Mouse (Mus musculus) heart, embryonic 10.5 days (tissue): ENCODE data around the gene Gm9964. TPM values are rescaled to one million over a fixed set of nuclear protein-coding genes. Genes with fewer than 3 reads are reported as not detected.

Experiments used
- DNase-seq: peaks from one replicate; pipeline ENCODE4 v3.0.0-alpha.2; 2017; ENCODE audit warnings: low spot score
- H3K27ac ChIP-seq: fragments of 300-500 bp; sonication (generic); 2 replicates; pipeline ENCODE4 v1.5.1; 2016; ENCODE audit warnings: mild to moderate bottlenecking
- H3K27me3 ChIP-seq: fragments of 300-500 bp; sonication (generic); 2 replicates; pipeline ENCODE4 v1.6.1; 2016; ENCODE audit warnings: mild to moderate bottlenecking; ENCODE audit not compliant: poor library complexity, insufficient read depth, severe bottlenecking
- H3K36me3 ChIP-seq: fragments of 300-500 bp; sonication (generic); 2 replicates; pipeline ENCODE4 v1.6.1; 2016; ENCODE audit warnings: mild to moderate bottlenecking, moderate library complexity
- H3K4me1 ChIP-seq: fragments of 300-500 bp; sonication (generic); 2 replicates; pipeline ENCODE4 v1.6.1; 2016; ENCODE audit warnings: mild to moderate bottlenecking
- H3K4me3 ChIP-seq: fragments of 300-500 bp; sonication (generic); 2 replicates; pipeline ENCODE4 v1.5.1; 2016; ENCODE audit warnings: mild to moderate bottlenecking, moderate library complexity
- H3K9me3 ChIP-seq: fragments of 300-500 bp; sonication (generic); 2 replicates; pipeline ENCODE4 v1.6.1; 2016; ENCODE audit warnings: mild to moderate bottlenecking, moderate library complexity
- WGBS: fragments of 180-500 bp; shearing (Covaris S2); methylation state at CpG from one replicate; pipeline ENCODE4 v1.1.7; 2016; 5-methylcytosine and 5-hydroxymethylcytosine counted together
- polyA plus RNA-seq: library from polyadenylated mRNA; unstranded; fragments of >200 nt; fragmentation: Nextera tagmentation; extraction: Ambion mirVana; gene quantifications from 2 replicates; pipeline ENCODE4 v1.2.1, GENCODE M21; 2016

The Gm9964 gene
- 0.21 TPM in 1 of 2 replicates, not detected in the other for polyA plus RNA-seq

- no peaks in the 10 kb centered on the region for H3K27me3 ChIP-seq
- no peak within 1 kb of the TSS for H3K4me3 ChIP-seq
- H3K27ac ChIP-seq: no peak within 1 kb of the TSS
- WGBS: 85% methylated on average over 5 of the region's 5 CpGs
- no peak for DNase-seq
- no peaks in the 10 kb centered on the region; the same call in 1 of the 2 replicates for H3K4me1 ChIP-seq
- no peaks in the 10 kb centered on the region for H3K36me3 ChIP-seq
- no peaks in the 10 kb centered on the region for H3K9me3 ChIP-seq
Observed at GRCm38 (mm10) chr11:79296856-79297491, at the start of gene Gm9964. Gm9964 (minus strand) TSS chr11:79296906.

DNA sequence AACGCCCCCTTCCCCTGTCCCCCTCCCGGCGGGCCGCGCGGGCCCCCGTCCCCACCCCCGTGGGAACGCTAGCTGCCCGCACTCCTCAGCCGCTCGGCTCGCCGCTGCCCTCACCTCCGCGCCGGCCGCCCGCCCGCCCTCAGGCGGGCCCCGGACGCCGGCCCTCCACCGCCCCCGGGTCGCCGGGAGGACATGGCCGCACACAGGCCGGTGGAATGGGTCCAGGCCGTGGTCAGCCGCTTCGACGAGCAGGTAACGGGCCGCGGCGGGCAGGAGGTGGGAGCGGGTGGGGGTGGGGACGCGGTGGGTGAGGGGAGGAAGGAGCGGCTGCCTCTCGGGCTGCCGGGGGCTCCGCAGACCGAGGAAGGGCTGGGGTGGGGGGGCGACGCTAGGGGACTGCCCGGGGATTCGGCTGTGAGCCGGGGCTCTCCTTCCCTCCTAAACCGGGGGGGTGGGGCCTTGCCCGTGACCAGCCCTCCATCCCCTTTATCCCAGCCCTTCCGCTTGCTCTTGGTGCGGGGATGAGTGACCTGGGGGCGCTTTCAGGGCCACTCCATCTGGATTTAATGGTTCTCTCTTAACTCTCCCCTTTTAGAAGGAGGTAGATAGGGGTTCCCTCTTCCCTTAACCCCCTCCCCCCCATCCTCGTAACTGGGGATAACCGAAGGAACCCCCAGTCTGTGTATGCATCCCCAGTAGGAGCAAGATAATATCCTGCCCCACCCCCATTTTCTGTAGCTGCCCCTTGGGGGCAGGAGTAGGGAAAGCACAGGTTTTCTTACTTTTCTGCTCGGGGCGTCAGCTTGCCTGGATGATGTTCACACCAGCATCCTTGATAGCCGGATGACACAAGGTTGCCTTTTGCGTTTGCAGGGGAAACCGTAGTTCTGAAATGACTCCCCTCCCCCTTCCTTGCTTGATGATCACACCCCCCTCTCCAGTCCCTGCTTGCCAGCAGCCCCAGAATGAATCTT is 43.4 kb upstream of the Gm9964 start:
- WGBS: under 1% methylated on average over 55 of the region's 63 CpGs
- H3K4me1 ChIP-seq: peaks cover 29% of the 10 kb centered on the region
- no peak for DNase-seq
- H3K36me3 ChIP-seq: peaks cover 23% of the 10 kb centered on the region; the same call in 1 of the 2 replicates
- H3K27me3 ChIP-seq: no peaks in the 10 kb centered on the region
- peak overlapping the region; percentile 100 for H3K27ac ChIP-seq
- H3K9me3 ChIP-seq: 0 out of 2 replicates have a peak, but pooled peaks cover 3% of the 10 kb centered on the region
- H3K4me3 ChIP-seq: peak overlapping the region; percentile 100

DNA sequence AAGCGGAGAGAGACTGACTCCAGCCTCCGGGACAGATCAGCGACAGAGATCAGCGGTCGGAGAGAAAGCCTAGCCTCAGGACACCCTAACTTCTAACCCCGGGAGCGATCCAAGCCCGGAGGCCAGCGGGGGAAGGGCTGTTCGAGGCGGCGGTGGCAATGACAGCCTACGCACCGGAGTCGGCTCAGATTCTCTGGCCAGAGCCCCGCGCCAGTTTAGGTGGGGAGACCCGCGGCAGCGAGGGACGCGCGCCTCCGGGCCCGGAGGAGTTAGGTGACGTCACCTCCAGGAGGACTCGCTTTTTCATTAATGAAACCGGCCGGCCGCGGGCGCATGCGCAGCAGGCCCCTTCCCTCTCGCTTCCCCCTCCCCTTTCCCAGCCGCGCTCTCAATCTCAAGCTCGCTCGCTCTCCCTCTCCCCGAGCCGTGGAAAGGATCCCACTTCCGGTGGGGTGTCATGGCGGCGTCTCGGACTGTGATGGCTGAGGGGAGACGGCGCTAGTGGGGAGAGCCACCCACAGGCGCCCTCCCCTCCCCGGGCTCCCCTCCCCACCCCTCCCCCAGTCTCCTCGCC is 42.6 kb upstream of the Gm9964 start, which contains the start of gene Nf1:
TSS of gene Nf1 (plus strand) at position 460 of the 574 bp plus-strand sequence.
- 0 out of 2 replicates have a peak, but pooled peaks cover 3% of the 10 kb centered on the region for H3K9me3 ChIP-seq
- H3K27me3 ChIP-seq: no peaks in the 10 kb centered on the region
- WGBS: under 1% methylated on average over 43 of the region's 49 CpGs
- peak; percentile 97 for DNase-seq
- H3K36me3 ChIP-seq: peaks cover 21% of the 10 kb centered on the region; the same call in 1 of the 2 replicates
- H3K27ac ChIP-seq: peak within 1 kb of the TSS; percentile 100
- H3K4me1 ChIP-seq: peaks cover 29% of the 10 kb centered on the region
- H3K4me3 ChIP-seq: peak within 1 kb of the TSS; percentile 100

DNA sequence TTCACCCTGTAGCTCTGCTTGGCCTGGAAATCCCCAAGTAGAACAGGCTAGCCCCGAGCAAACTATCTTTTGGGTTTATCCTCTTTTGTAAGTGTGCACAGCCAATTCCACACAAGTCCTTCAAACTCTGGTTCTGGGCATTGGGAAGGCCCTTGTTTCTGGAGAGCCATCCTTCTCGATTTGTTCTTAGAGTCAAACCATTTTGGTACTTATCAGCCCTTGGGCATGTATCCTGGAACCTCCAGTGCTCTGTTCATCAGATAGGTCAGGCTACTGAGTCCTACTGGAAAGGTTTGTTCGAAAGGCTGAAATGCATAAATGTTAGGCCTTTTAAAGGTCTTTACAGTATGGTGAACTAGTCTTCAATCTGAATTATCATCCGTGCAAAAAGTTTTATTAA is 41.9 kb upstream of the Gm9964 start:
- peaks cover 15% of the 10 kb centered on the region; the same call in 1 of the 2 replicates for H3K36me3 ChIP-seq
- H3K9me3 ChIP-seq: 0 out of 2 replicates have a peak, but pooled peaks cover 3% of the 10 kb centered on the region
- peak overlapping the region; percentile 100 for H3K27ac ChIP-seq
- 38% methylated on average over 4 of the region's 4 CpGs for WGBS
- DNase-seq: no peak
- H3K4me1 ChIP-seq: peaks cover 29% of the 10 kb centered on the region
- H3K27me3 ChIP-seq: no peaks in the 10 kb centered on the region
- peak overlapping the region; percentile 100 for H3K4me3 ChIP-seq

DNA sequence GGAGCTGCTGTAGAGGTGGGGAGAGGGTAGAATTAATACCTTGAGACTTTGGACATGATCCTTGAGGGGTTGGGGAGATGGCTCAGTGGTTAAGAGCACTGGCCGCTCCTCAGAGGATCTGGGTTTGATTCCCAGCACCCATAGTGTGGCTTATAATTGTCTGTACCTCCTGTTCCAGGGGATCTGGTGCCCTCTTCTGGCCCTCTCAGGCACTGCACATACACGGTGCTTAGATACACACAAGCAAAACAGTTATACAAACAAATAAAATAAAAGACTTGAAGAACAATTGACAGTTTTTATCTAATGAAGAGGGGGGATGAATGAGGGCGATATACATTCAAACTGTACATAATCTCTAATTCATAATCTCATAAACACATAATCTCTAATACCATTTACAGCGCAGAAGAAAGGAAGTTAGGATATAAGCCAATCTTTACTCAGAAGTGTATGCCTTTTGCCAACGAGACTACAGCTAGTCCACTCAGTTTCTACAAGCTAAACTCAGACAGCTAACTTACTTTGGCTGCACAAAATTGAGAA is 40.1 kb upstream of the Gm9964 start:
- peaks cover 2% of the 10 kb centered on the region; the same call in 1 of the 2 replicates for H3K36me3 ChIP-seq
- peaks cover 29% of the 10 kb centered on the region for H3K4me1 ChIP-seq
- no peak overlapping the region for H3K4me3 ChIP-seq
- 0 out of 2 replicates have a peak, but pooled peaks cover 3% of the 10 kb centered on the region for H3K9me3 ChIP-seq
- no peak overlapping the region for H3K27ac ChIP-seq
- no peaks in the 10 kb centered on the region for H3K27me3 ChIP-seq
- 84% methylated on average over 5 of the region's 5 CpGs for WGBS
- no peak for DNase-seq

DNA sequence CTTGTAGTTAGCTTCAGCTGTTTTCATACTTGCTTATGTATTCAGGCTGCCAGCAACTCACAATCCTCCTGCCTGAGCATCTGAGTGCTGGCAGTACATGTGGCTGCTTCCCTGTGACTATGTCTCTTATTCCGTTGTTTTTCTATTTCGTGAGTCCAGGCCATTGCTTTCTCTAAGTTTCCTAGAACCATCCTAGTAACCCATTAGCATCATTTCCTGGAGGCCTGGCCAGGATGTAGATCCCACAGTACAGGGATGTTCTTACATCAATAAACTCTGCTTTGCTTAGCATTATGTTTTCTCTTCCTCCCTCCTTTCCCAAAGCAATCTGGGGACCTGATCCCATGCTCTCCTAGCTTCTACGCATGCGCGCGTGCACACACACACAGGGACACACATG is 38.4 kb upstream of the Gm9964 start:
- no peaks in the 10 kb centered on the region for H3K36me3 ChIP-seq
- DNase-seq: no peak
- H3K9me3 ChIP-seq: 0 out of 2 replicates have a peak, but pooled peaks cover 3% of the 10 kb centered on the region
- peaks cover 16% of the 10 kb centered on the region for H3K4me1 ChIP-seq
- no peak overlapping the region for H3K27ac ChIP-seq
- 87% methylated on average over 6 of the region's 6 CpGs for WGBS
- H3K4me3 ChIP-seq: no peak overlapping the region
- no peaks in the 10 kb centered on the region for H3K27me3 ChIP-seq

GRCm38 (mm10) chr11:79329585-79329984 is 32.9 kb upstream of the Gm9964 start:
- no peak for DNase-seq
- no peaks in the 10 kb centered on the region for H3K9me3 ChIP-seq
- H3K36me3 ChIP-seq: no peaks in the 10 kb centered on the region
- 98% methylated on average over 1 of the region's 1 CpGs for WGBS
- no peak overlapping the region for H3K27ac ChIP-seq
- H3K27me3 ChIP-seq: no peaks in the 10 kb centered on the region
- no peak overlapping the region for H3K4me3 ChIP-seq
- no peaks in the 10 kb centered on the region for H3K4me1 ChIP-seq

DNA sequence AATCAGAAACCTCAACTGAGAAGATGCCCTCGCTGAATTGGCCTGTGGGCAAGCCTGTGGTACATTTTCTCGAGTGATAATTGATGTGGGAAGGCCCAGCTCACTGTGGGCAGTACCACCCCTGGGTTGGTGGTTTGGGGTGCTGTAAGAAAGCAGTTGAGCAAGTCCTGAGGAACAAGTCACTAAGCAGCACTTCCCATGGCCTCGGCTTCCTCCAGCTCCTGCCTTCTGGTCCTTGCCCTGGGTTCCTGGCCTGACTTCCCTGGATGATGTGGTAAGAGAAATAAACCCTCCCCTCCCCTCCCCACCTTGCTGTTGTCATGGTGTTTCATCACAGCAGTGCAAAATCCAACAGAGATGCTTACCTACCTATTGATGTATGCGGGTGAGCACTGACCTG is 31.4 kb upstream of the Gm9964 start:
- Histone ChIP-seq H3K9me3 (no peaks in the 10 kb centered on the region), H3K4me1 (0 out of 2 replicates have a peak, but pooled peaks cover 2% of the 10 kb centered on the region), H3K27ac (no peak overlapping the region), H3K27me3 (no peaks in the 10 kb centered on the region), H3K36me3 (no peaks in the 10 kb centered on the region), H3K4me3 (no peak overlapping the region)
- DNase-seq: no peak
- 84% methylated on average over 4 of the region's 4 CpGs for WGBS

GRCm38 (mm10) chr11:79327106-79327505 is 30.4 kb upstream of the Gm9964 start:
- H3K9me3 ChIP-seq: no peaks in the 10 kb centered on the region
- DNase-seq: no peak
- 25% methylated on average over 4 of the region's 4 CpGs for WGBS
- H3K4me3 ChIP-seq: no peak overlapping the region
- H3K27me3 ChIP-seq: no peaks in the 10 kb centered on the region
- H3K27ac ChIP-seq: no peak overlapping the region
- H3K36me3 ChIP-seq: no peaks in the 10 kb centered on the region
- 0 out of 2 replicates have a peak, but pooled peaks cover 2% of the 10 kb centered on the region for H3K4me1 ChIP-seq

DNA sequence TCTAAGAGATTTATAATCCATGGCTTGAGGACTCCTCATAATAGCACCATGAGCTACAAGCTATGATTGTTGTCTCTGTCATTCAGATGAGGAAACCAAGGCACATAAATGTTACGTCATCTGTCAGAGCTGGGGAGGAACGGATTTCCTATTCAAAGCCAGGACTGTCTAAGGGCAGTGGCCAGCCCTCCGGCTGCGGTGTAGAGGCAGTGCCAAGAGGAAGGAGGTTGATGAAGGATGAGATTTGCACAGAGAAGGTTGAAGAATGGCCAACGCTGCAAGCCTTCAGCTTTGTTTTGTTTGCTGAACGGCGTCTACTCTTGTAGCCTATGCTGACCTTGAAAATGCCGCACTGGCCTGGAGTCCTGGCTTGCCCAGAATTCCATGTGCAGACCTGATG is 29.0 kb upstream of the Gm9964 start:
- 69% methylated on average over 8 of the region's 8 CpGs for WGBS
- Histone ChIP-seq H3K9me3 (no peaks in the 10 kb centered on the region), H3K36me3 (no peaks in the 10 kb centered on the region), H3K27me3 (no peaks in the 10 kb centered on the region), H3K4me1 (0 out of 2 replicates have a peak, but pooled peaks cover 2% of the 10 kb centered on the region), H3K27ac (no peak overlapping the region), H3K4me3 (no peak overlapping the region)
- DNase-seq: no peak

DNA sequence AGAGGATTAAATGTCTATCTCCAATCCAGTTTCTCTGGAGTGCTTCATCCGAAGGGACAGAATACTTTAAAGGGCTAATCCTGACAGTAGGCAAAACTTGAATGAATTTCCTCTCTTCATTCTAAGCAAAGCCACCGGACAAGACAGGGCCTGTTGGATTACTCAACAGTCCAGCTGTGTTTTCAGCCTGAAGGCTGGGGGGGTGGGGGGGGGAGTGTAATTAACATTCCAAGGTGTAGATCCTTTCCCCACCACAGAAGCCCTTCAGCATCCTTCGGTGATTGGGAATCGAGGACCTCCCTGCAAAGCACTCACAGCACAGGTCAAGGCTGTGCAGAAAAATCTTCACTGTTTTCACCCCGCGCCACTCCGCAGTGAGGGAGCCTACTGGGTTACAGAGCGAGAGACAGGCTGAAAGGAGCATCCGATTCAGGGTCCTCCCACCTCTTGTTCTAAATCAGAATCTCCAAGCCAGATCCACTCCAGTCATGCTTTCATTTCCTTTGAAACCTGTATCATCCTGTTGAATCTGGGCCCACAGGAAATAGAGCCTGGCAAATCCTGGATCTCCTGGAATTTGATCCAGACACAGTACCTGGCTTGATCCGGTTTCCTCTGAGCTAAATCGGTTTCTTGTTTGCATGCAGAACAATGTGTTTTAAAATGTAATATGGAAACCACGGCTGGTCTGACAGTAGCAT is 27.4 kb upstream of the Gm9964 start:
- Histone ChIP-seq H3K9me3 (no peaks in the 10 kb centered on the region), H3K27ac (no peak overlapping the region), H3K36me3 (no peaks in the 10 kb centered on the region), H3K27me3 (no peaks in the 10 kb centered on the region), H3K4me1 (peaks cover 10% of the 10 kb centered on the region), H3K4me3 (no peak overlapping the region)
- WGBS: 65% methylated on average over 12 of the region's 12 CpGs
- DNase-seq: no peak

- H3K9me3 ChIP-seq: no peaks in the 10 kb centered on the region
- no peaks in the 10 kb centered on the region for H3K36me3 ChIP-seq
- peaks cover 17% of the 10 kb centered on the region for H3K4me1 ChIP-seq
- 54% methylated on average over 7 of the region's 7 CpGs for WGBS
- H3K27me3 ChIP-seq: no peaks in the 10 kb centered on the region
- no peak for DNase-seq
- H3K4me3 ChIP-seq: no peak overlapping the region
- H3K27ac ChIP-seq: no peak overlapping the region
Observed at GRCm38 (mm10) chr11:79319807-79320206, 23.1 kb upstream of the Gm9964 start.
